Mouse (Mus musculus) limb, embryonic 12.5 days (tissue): ENCODE results near the gene Tdp1. TPM values are rescaled to one million over a fixed set of nuclear protein-coding genes. Genes with fewer than 3 reads are reported as not detected.

ENCODE experiments used
- ATAC-seq: fragments of 200-750 bp; cut with Nextera tagmentation; 2 replicates; pipeline ENCODE4 v1.8.0; 2017; ENCODE audit warnings: low read depth, moderate TSS enrichment; ENCODE audit not compliant: insufficient number of reproducible peaks, insufficient read depth, low FRiP score, low TSS enrichment
- H3K27ac ChIP-seq: fragments of 300-500 bp; sonication (generic); 2 replicates; pipeline ENCODE4 v1.5.1; 2016; ENCODE audit warnings: mild to moderate bottlenecking, moderate library complexity
- H3K27me3 ChIP-seq: fragments of 300-500 bp; sonication (generic); 2 replicates; pipeline ENCODE4 v1.6.1; 2016; ENCODE audit warnings: mild to moderate bottlenecking, moderate library complexity
- H3K36me3 ChIP-seq: fragments of 300-500 bp; sonication (generic); 2 replicates; pipeline ENCODE4 v1.6.1; 2016; ENCODE audit warnings: mild to moderate bottlenecking, moderate library complexity
- H3K4me1 ChIP-seq: fragments of 300-500 bp; sonication (generic); replicated peaks from 2 replicates; pipeline ENCODE4 v1.6.1; 2016
- H3K4me2 ChIP-seq: fragments of 300-500 bp; sonication (generic); 2 replicates; pipeline ENCODE4 v1.6.1; 2016; ENCODE audit warnings: mild to moderate bottlenecking, moderate library complexity
- H3K4me3 ChIP-seq: fragments of 300-500 bp; sonication (generic); replicated peaks from 2 replicates; pipeline ENCODE4 v1.5.1; 2016; ENCODE audit warnings: mild to moderate bottlenecking
- H3K9ac ChIP-seq: fragments of 300-500 bp; sonication (generic); replicated peaks from 2 replicates; pipeline ENCODE4 v1.6.1; 2016; ENCODE audit warnings: mild to moderate bottlenecking, moderate library complexity
- H3K9me3 ChIP-seq: fragments of 300-500 bp; sonication (generic); 2 replicates; pipeline ENCODE4 v1.6.1; 2016; ENCODE audit warnings: mild to moderate bottlenecking, moderate library complexity
- WGBS: fragments of 180-500 bp; shearing (Covaris S2); methylation state at CpG from one replicate; pipeline ENCODE4 v1.1.7; 2016; 5-methylcytosine and 5-hydroxymethylcytosine counted together
- microRNA-seq: library from miRNA; unstranded; fragments of <30 nt; microRNA quantifications from one replicate; pipeline ENCODE4, GENCODE M21; 2017
- polyA plus RNA-seq: library from polyadenylated mRNA; unstranded; fragments of >200 nt; fragmentation: Nextera tagmentation; extraction: Ambion mirVana; gene quantifications from 2 replicates; pipeline ENCODE4 v1.2.1, GENCODE M21; 2016

Tdp1 gene
- polyA plus RNA-seq, 1 experiment from 2014 or later = 61.9 TPM

- Histone ChIP-seq H3K27ac (no peak overlapping the region), H3K4me1 (peaks cover 16% of the 10 kb centered on the region), H3K4me3 (no peak overlapping the region), H3K9me3 (no peaks in the 10 kb centered on the region), H3K36me3 (no peaks in the 10 kb centered on the region), H3K4me2 (no peak overlapping the region), H3K9ac (no peak overlapping the region), H3K27me3 (no peaks in the 10 kb centered on the region; the same call in 1 of the 2 replicates)
- WGBS = 88% methylated on average over 3 of the region's 3 CpGs
- no peak for ATAC-seq
Measured at GRCm38 (mm10) chr12:100001246-100001645, 116.9 kb downstream of the Tdp1 start.

GRCm38 (mm10) chr12:100001910-100002309, 117.6 kb downstream of the Tdp1 start:
- no peaks in the 10 kb centered on the region; the same call in 1 of the 2 replicates for H3K27me3 ChIP-seq
- H3K4me1 ChIP-seq = peaks cover 16% of the 10 kb centered on the region
- H3K4me3 ChIP-seq = no peak overlapping the region
- no peaks in the 10 kb centered on the region for H3K9me3 ChIP-seq
- 55% methylated on average over 3 of the region's 3 CpGs for WGBS
- no peak for ATAC-seq
- no peak overlapping the region for H3K9ac ChIP-seq
- no peak overlapping the region for H3K4me2 ChIP-seq
- H3K36me3 ChIP-seq = no peaks in the 10 kb centered on the region
- H3K27ac ChIP-seq = no peak overlapping the region

GRCm38 (mm10) chr12:100002914-100003587, 118.7 kb downstream of the Tdp1 start:
- H3K4me1 ChIP-seq = peaks cover 19% of the 10 kb centered on the region
- H3K27me3 ChIP-seq = no peaks in the 10 kb centered on the region; the same call in 1 of the 2 replicates
- ATAC-seq = peak; percentile 95
- peak overlapping the region; percentile 75 for H3K27ac ChIP-seq
- H3K9ac ChIP-seq = no peak overlapping the region
- H3K9me3 ChIP-seq = no peaks in the 10 kb centered on the region
- peak overlapping the region; percentile 30 for H3K4me2 ChIP-seq
- H3K4me3 ChIP-seq = no peak overlapping the region; the same call in 1 of the 2 replicates
- no peaks in the 10 kb centered on the region for H3K36me3 ChIP-seq
- 16% methylated on average over 8 of the region's 8 CpGs for WGBS

Small RNA genes within 50 kb of the gene (microRNA-seq; reads per million reads assigned to microRNA genes)
- not detected for gene Gm23291

Other genes with a start within 250 kb of the Tdp1 start
- gene Efcab11, start 78 bp upstream of the Tdp1 start, polyA plus RNA-seq = 18.5 and 22.9 TPM in 2 replicates
- 1.7 and 2.1 TPM in 2 replicates for gene Kcnk13, start 80.0 kb downstream of the Tdp1 start, polyA plus RNA-seq
- 312 and 322 TPM in 2 replicates for gene Psmc1, start 225.6 kb downstream of the Tdp1 start, polyA plus RNA-seq